Mouse (Mus musculus): ENCODE results near the gene Eddm3b.
"Not testable (repeated sequence)": the region's sequence is repeated elsewhere in the genome, so short reads cannot be mapped to it uniquely, and the experiment has no call there.

Gene Eddm3b

GRCm38 (mm10) chr14:51142568-51142967 lies 28.3 kb downstream of the Eddm3b start:
- DNase-seq (ENCODE audit: low read depth, low spot score) = no peak

DNA sequence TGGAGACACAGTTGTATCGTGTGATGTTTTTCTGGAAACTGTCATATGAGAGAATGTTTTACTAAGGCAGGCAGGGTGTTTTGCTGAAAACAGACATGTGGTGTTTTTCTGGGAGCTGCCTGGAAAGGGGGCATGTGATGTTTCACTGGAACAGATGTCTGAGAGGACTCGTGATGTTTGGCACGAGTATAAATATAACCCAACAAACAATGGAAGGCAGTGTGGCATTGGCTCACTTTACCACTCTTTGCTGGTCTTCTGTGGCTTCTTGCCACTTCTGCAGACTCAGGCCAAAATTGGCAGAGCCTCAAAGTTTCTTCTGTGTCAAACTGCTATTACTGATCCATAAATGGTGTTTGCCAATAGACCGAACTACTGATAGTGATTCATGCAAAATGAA lies 29.1 kb downstream of the Eddm3b start:
- DNase-seq (ENCODE audit: low read depth, low spot score) = no peak

GRCm38 (mm10) chr14:51143937-51144336 lies 29.7 kb downstream of the Eddm3b start:
- no peak for DNase-seq (ENCODE audit: low read depth, low spot score)

DNA sequence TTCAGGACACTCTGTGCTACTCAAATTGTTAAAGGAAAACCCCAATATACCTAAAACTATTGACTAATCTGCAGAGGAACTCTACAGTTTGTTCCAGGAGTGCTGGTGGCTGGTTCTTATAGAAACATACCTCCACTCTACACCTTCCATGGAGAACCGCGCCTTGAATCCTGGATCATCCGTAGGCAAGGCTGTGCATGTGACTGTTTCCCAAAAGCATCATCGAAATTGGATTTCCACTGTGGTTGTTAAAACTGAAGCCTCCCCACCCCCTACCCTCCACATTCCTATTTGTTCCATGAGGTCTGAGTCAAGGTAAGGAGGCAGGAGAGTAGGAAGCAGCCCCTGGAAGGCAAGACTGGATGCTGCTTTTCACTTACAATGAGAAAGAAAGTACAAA lies 30.2 kb downstream of the Eddm3b start:
- DNase-seq (ENCODE audit: low read depth, low spot score) = no peak

- DNase-seq (ENCODE audit: low read depth, low spot score) = no peak
Measured at GRCm38 (mm10) chr14:51145521-51145920, 31.3 kb downstream of the Eddm3b start.

DNA sequence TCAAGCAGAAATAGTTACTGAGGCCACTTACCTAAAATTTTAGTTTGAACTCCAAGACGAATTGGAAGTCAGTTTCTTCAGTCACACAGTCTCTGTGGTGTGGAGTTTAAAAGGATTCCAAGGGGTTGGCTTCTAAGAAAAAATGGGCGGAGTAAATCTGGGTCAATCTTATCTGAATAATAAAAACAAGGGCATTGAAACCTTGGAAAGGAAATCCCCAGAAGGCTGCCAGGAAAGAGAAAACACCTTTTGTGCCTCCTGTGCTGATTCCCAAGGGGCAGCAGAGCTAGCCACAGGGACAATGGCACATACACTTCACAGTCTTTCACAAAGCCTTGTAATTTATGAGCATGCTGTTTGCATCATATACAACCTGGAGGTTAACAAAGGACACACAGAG lies 32.5 kb downstream of the Eddm3b start, which contains the start of gene Rnase1:
Gene Rnase1, minus strand, starts transcription at position 101 of the 400 bp plus-strand sequence.
- DNase-seq (ENCODE audit: low read depth, low spot score) = no peak

- no peak for DNase-seq (ENCODE audit: low read depth, low spot score)
Measured at GRCm38 (mm10) chr14:51148006-51148405, 33.8 kb downstream of the Eddm3b start.

GRCm38 (mm10) chr14:51149164-51149563 lies 34.9 kb downstream of the Eddm3b start:
- DNase-seq (ENCODE audit: low read depth, low spot score) = no peak

- no peak for DNase-seq (ENCODE audit: low read depth, low spot score)
Measured at GRCm38 (mm10) chr14:51150206-51150831, 36.1 kb downstream of the Eddm3b start.

GRCm38 (mm10) chr14:51152249-51152870 lies 38.1 kb downstream of the Eddm3b start:
- no peak for DNase-seq (ENCODE audit: low read depth, low spot score)

DNA sequence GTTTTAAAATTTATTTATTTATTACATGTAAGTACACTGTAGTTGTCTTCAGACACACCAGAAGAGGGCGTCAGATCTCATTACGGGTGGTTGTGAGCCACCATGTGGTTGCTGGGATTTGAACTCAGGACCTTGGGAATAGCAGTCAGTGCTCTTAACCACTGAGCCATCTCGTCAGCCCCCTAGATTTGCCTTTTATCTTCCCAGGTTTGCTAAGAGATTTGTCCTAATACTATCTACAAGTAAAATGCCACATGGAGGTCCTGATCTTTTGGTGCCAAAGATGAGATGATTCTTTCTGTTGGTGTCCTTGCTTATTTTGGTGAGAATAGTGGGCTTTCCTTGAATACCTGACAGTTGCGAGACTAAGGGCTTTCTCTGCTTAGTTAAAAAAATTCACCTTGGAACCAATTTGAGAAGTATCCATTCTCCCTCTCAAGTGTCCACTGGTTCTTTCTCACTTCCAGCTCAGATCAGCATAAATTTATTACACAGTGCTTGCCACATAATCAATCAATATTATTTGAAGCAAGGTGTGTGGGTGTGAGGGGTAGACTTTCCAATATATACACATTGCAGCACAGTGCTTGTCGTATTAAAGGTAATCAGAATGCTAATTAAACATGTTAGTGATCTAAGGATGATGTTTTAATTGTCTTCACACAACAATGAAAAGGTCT lies 42.0 kb downstream of the Eddm3b start:
- no peak for DNase-seq (ENCODE audit: low read depth, low spot score)

DNA sequence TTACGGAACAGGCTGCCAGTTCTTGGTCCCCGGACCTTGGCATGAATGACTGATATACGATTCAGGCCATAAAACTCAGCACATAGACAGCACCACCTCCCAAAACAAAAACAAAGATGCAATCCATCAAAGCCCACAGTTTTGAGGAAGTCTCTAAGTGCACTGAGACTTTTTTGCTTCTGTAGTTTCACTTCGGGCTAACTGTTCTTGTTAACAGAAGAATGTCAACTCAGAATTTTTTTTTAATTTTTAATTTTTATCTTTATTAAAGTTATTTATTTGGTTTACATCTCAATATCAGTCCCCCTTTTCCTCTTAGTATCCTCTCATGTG lies 42.5 kb downstream of the Eddm3b start:
- DNase-seq (ENCODE audit: low read depth, low spot score) = no peak

DNA sequence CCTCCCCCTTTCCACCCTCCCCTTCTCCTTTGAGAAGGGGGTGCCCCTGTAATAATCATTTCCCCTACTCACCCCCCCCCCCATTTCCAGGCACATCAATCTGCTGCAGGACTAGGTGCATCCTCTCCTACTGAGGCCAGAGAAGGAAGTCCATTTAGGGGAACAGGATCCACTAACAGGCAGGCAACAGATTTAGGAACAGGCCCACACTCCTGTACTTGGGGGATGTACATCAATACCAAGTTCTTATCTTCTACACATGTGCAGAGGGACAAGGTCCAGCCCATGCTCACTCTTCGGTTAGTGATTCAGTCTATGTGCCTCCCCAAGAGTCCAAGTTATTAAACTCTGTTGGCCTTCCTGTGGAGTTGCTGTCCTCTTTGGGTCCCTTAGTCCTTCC lies 42.8 kb downstream of the Eddm3b start:
- DNase-seq (ENCODE audit: low read depth, low spot score) = no peak

DNA sequence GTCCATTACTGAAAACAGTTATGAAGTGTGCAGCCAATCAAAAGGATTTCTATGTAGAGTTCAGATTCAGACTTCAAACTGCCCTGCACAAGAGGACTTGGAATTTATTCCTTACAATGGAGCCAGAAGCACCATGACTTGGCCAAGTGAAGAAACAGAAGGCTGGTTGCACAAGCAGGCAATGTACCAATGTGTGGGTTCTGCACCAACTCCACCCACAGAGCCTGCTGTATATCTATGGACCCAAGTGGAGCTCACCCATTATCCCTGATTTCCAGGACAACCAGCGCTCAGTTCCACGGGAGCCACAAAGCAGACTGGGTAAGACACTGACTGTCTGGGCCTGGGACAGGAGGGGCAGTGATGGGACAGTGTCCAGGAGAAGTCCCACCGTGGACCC lies 47.8 kb downstream of the Eddm3b start, which contains the start of gene Rnase2b:
Gene Rnase2b, plus strand, starts transcription at position 285 of the 400 bp plus-strand sequence.
- DNase-seq (ENCODE audit: low read depth, low spot score) = not testable (repeated sequence)

DNA sequence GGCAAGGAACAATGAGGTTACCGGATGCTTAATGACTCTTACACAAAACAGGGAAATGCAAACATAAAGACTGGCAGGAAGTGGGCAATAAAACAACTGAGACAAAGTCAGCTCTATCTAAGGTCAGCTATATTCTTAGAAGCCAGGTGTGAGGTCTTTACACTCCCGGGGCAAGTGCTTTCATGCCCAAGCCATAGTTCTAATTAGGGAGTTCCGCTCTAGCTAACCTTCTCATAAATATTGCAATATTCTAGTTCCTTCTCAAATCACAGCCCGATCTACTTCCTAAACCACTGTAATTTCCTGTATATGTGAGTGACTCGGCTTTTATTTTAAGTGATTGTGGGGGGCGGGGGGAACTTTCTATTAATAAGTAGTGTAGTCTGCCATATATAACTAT lies 49.1 kb downstream of the Eddm3b start:
- peak; percentile 59 for DNase-seq (ENCODE audit: low read depth, low spot score)

DNA sequence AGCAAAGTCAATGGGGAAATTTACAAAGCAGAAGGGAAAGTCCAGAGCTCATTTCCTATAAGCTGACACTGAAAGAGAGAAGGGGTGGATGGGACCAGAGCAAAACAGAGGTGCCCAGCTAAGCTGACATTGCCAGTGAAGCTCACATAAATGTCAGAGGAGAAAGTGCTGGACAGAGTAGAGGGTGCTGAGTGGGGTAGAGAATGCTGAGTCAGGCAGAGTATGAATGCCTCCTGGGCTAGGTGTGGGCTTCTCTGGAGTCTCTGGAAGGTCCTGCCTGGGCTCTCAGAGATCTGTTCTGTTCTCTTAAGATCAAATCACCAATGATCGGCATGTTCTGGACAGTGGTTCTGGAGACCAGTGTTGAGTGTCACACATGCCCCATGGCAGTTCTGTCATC lies 51.2 kb downstream of the Eddm3b start:
- no peak for DNase-seq (ENCODE audit: low read depth, low spot score)

GRCm38 (mm10) chr14:51166068-51166467 lies 51.8 kb downstream of the Eddm3b start:
- DNase-seq (ENCODE audit: low read depth, low spot score) = no peak

Data from A20 (cell line).